Mouse (Mus musculus): ENCODE measurements around the gene Hist2h3b.

DNA sequence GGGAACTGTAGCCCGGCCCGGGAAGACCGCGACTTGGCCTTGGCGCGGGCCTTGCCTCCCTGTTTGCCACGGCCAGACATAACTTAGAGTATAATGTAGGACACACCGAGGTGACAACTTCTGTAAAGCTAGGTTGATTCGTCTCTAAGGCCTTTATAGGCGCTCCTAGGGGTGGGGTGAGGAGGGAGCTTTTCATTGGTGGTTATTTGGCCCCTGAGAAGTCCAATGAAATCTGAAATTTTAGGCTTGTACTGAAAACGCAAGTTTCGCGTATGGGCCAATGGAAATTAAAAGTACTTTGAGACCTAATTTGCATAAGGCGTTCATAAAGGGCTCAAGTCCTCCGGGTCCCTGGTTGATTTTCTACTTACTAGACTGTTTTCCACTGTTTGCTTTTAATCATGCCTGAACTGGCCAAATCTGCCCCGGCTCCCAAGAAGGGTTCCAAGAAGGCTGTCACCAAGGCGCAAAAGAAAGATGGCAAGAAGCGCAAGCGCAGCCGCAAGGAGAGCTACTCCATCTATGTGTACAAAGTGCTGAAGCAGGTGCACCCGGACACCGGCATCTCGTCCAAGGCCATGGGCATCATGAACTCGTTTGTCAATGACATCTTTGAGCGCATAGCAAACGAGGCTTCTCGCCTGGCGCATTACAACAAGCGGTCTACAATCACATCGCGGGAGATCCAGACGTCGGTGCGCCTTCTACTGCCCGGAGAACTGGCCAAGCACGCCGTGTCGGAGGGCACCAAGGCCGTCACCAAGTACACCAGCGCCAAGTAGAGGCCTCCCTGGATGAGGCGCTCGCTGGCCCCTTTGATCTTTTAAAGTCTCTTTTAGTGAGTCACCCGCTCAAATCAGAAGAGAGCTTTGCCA is 47.5 kb upstream of the Hist2h3b start, which contains the start of the genes Hist2h2ac and Hist2h2be:
- TF ChIP-seq GATA1 (IDR thresholded peaks at IDR 0.05; ENCODE audit: low read length) (no peak), TAL1 (IDR thresholded peaks at IDR 0.05; ENCODE audit: low read length) (no peak)
